Mouse (Mus musculus) CD4-positive, CD25-positive, alpha-beta regulatory T cell, adult 9 weeks (primary cell): ENCODE measurements around the gene Stk25. TPM values are rescaled to one million over a fixed set of nuclear protein-coding genes. Genes with fewer than 3 reads are reported as not detected.

Source experiments
- polyA plus RNA-seq: library from polyadenylated mRNA; unstranded; fragments of 100-300 nt; shearing (Covaris generic); gene quantifications from one replicate; pipeline ENCODE4 v1.2.1, GENCODE M21; 2017

Stk25 gene
- polyA plus RNA-seq = 107 TPM

DNA sequence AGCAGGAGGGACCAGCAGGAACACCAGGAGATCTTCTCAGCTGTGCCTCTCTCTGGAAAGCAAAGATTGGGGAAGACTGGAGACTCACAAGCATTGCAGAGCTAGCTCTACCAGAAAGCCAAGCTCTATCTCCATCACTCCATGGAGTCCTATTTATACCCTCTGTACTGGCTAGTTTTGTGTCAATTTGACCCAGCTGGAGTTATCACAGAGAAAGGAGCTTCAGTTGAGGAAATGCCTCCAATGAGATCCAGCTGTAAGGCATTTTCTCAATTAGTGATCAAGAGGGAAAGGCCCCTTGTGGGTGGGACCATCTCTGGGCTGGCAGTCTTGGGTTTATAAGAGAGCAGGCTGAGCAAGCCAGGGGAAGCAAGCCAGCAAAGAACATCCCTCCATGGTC lies at the start of gene Stk25:
Gene Stk25, minus strand, starts transcription at position 101 of the 400 bp plus-strand sequence.

DNA sequence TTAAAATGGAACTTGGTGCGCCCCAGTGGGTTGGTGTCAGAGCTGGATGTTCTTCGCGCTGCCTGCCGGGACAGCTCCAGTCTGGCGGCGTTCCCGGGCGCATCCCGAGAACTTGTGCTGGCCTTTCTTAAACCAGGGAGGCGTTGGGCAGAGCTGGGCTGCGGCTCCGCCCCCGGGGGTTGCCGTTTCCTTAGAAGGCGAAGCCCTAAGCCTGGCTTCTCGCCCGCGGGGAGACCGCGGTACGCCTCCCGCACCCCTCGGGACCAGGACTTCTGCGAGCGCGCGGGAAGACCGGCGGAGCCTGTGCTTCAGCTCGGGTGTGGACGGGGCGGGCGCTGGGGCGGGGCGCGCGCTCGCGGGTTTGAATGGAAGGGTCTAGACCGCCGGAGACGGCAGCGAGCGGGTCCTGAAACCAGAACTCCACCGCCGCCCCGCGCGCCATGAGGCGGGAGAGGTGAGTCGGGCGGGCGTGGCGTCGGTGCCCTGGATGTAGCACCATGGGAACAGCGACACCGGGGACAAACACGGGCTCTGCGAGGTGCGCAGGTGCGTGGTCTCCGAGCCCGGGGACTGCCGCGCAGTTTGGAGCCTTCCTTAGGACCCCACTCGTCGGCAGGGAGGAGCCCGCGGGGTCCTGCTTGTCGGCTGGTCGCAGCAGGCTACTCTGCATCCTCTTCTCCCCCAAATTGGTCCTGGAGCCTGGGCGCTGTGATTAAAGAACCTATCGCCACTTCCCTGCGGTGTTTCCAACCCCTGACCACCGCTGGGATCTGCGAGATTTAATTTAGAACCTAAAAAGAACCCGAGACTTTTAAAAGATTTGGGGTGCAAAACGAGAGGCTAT lies 27.2 kb upstream of the Stk25 start, which contains the start of gene Bok:
Gene Bok, plus strand, starts transcription at position 260 of the 844 bp plus-strand sequence.

Other genes starting within 250 kb of the Stk25 start
- 72.5 TPM for gene Hdlbp, start 179.8 kb downstream of the Stk25 start, polyA plus RNA-seq
- 1.5 TPM for gene Farp2, start 146.6 kb downstream of the Stk25 start, polyA plus RNA-seq
- not detected for gene Bok, start 27.0 kb upstream of the Stk25 start, polyA plus RNA-seq
- 103 TPM for gene Atg4b, start 92.8 kb upstream of the Stk25 start, polyA plus RNA-seq
- gene Thap4, start 96.2 kb upstream of the Stk25 start, polyA plus RNA-seq = 14.9 TPM
- 153 TPM for gene Dtymk, start 143.3 kb upstream of the Stk25 start, polyA plus RNA-seq
- 43.6 TPM for gene Ing5, start 145.3 kb upstream of the Stk25 start, polyA plus RNA-seq
- gene D2hgdh, start 166.2 kb upstream of the Stk25 start, polyA plus RNA-seq = 33.9 TPM
- gene Gal3st2, start 202.6 kb upstream of the Stk25 start, polyA plus RNA-seq = not detected